Mouse (Mus musculus): Measurements from ENCODE around the gene Phlpp1.
"Not testable (repeated sequence)": the region's sequence is repeated elsewhere in the genome, so short reads cannot be mapped to it uniquely, and the experiment has no call there.

The Phlpp1 gene

GRCm38 (mm10) chr1:106268028-106268799 is 96.7 kb downstream of the Phlpp1 start:
- no peak for DNase-seq

GRCm38 (mm10) chr1:106269337-106269736 is 97.8 kb downstream of the Phlpp1 start:
- DNase-seq, result no peak

GRCm38 (mm10) chr1:106272916-106273315 is 101.4 kb downstream of the Phlpp1 start:
- DNase-seq, result no peak

- no peak for DNase-seq
These were observed 102.2 kb downstream of the Phlpp1 start for GRCm38 (mm10) chr1:106273801-106274200.

- no peak for DNase-seq
These were observed 103.0 kb downstream of the Phlpp1 start for GRCm38 (mm10) chr1:106274561-106275001.

- DNase-seq, result no peak
These were observed 103.6 kb downstream of the Phlpp1 start for GRCm38 (mm10) chr1:106275142-106275541.

- no peak for DNase-seq
These were observed 104.2 kb downstream of the Phlpp1 start for GRCm38 (mm10) chr1:106275731-106276130.

GRCm38 (mm10) chr1:106276824-106277223 is 105.3 kb downstream of the Phlpp1 start:
- DNase-seq, result no peak

GRCm38 (mm10) chr1:106277286-106277685 is 105.7 kb downstream of the Phlpp1 start:
- DNase-seq, result no peak

GRCm38 (mm10) chr1:106278552-106279060 is 107.1 kb downstream of the Phlpp1 start:
- peak; percentile 23 for DNase-seq

GRCm38 (mm10) chr1:106279404-106280123 is 108.0 kb downstream of the Phlpp1 start:
- peak; percentile 14 for DNase-seq

- DNase-seq, result no peak
These were observed 108.8 kb downstream of the Phlpp1 start for GRCm38 (mm10) chr1:106280171-106280913.

GRCm38 (mm10) chr1:106286815-106287214 is 115.3 kb downstream of the Phlpp1 start:
- peak; percentile 9 for DNase-seq

- DNase-seq, result no peak
These were observed 117.5 kb downstream of the Phlpp1 start for GRCm38 (mm10) chr1:106289065-106289464.

- no peak for DNase-seq
These were observed 118.0 kb downstream of the Phlpp1 start for GRCm38 (mm10) chr1:106289580-106289979.

GRCm38 (mm10) chr1:106309394-106310039 is 138.0 kb downstream of the Phlpp1 start:
- DNase-seq, result no peak

GRCm38 (mm10) chr1:106310285-106310684 is 138.7 kb downstream of the Phlpp1 start:
- no peak for DNase-seq

GRCm38 (mm10) chr1:106311830-106312229 is 140.3 kb downstream of the Phlpp1 start:
- not testable (repeated sequence) for DNase-seq

GRCm38 (mm10) chr1:106314476-106314875 is 142.9 kb downstream of the Phlpp1 start:
- no peak for DNase-seq

- no peak for DNase-seq
These were observed 145.2 kb downstream of the Phlpp1 start for GRCm38 (mm10) chr1:106316641-106317304.

- DNase-seq, result no peak
These were observed 146.8 kb downstream of the Phlpp1 start for GRCm38 (mm10) chr1:106318341-106318740.

- no peak for DNase-seq
These were observed 149.0 kb downstream of the Phlpp1 start for GRCm38 (mm10) chr1:106320583-106320982.

All from thymus, postnatal 4 days (tissue).